Mouse (Mus musculus): Measurements from ENCODE around the gene Fam120b. TPM values are rescaled to one million over a fixed set of nuclear protein-coding genes. Genes with fewer than 3 reads are reported as not detected.

Fam120b gene
- total and polyA plus RNA-seq, 3 experiments: 17.2 to 19.5 (median 18.1) TPM

DNA sequence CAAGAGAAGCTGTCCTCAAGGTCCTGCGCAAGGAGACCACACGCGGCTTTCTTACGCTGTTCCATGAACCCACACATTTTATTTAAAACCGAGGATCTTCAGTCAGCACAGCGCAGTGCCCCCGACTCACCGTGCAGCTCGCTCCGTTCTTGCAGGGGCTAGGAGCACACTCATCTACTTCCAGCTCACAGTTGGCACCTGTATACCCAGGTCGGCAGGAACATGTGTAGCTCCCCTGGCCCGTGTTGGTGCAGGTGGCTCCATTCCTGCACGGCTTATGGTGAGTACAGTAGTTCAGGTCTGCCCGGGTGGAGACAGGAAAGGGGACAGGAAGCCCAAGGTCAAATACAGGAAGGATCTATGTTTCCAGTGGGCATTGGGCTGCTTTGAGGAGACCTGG is 25.6 kb upstream of the Fam120b start:
- Histone ChIP-seq H3K36me3 (replicated peaks in 1 of 2; ENCODE audit: control insufficient read depth in 1 of 2, insufficient read depth in 1 of 2, low read length in 1 of 2) (no peaks in the 10 kb centered on the region), H3K4me1 (ENCODE audit: control insufficient read depth in 1 of 2, insufficient read depth in 2 of 2) (peaks cover 4 to 12% of the 10 kb centered on the region in 2 experiments), H3K9me3 (replicated peaks; ENCODE audit: low read length) (no peaks in the 10 kb centered on the region), H3K9ac (ENCODE audit: insufficient read depth, low read depth) (no peak overlapping the region), H3K4me3 (replicated peaks in 1 of 3; ENCODE audit: low read depth in 2 of 3, low read length in 2 of 3, poor library complexity in 1 of 3) (no peak overlapping the region), H3K27me3 (replicated peaks) (peaks cover 45% of the 10 kb centered on the region), H3K79me2 (replicated peaks; ENCODE audit: control insufficient read depth, extremely low read depth, insufficient read depth, poor library complexity, severe bottlenecking) (no peaks in the 10 kb centered on the region), H3K4me2 (ENCODE audit: insufficient read depth, low read depth, poor library complexity, severe bottlenecking) (no peak overlapping the region), H3K27ac (ENCODE audit: insufficient read depth, low read depth) (no peak overlapping the region)
- DNase-seq (ENCODE audit: extremely low read depth): no peak
- in situ Hi-C loops (cut with MboI; ENCODE audit: low pct_ligation_motif_present, low pct_unique_long_range_greater_than_20kb, low sequenced_read_pairs) (no loop called here), dilution Hi-C loops (cut with MboI; ENCODE audit: extremely low pct_ligation_motif_present, extremely low pct_unique_long_range_greater_than_20kb, low sequenced_read_pairs) (no loop called here)
- TF ChIP-seq EP300 (IDR thresholded peaks at IDR 0.05; ENCODE audit: low read length): no peak
- no peak for TF ChIP-seq PAX5 (IDR thresholded peaks at IDR 0.05; ENCODE audit: low read length)
- no peak for TF ChIP-seq ELF1 (IDR thresholded peaks at IDR 0.05; ENCODE audit: low read depth, low read length)
- no peak for TF ChIP-seq MAZ (IDR thresholded peaks at IDR 0.05; ENCODE audit: low read depth, low read length)
- TF ChIP-seq MAX (IDR thresholded peaks at IDR 0.05; ENCODE audit: low read length): no peak
- no peak for TF ChIP-seq USF2 (conservative IDR thresholded peaks at IDR 0.05; ENCODE audit: low read depth, low read length)
- no peak for TF ChIP-seq SIN3A (IDR thresholded peaks at IDR 0.05; ENCODE audit: low read length)
- TF ChIP-seq POLR2A (IDR thresholded peaks at IDR 0.05; ENCODE audit: low read depth, low read length): no peak
- no peak for TF ChIP-seq MAFK (IDR thresholded peaks at IDR 0.05; ENCODE audit: insufficient replicate concordance, low read length)
- no peak for TF ChIP-seq NRF1 (IDR thresholded peaks at IDR 0.05; ENCODE audit: low read depth, low read length)
- TF ChIP-seq MEF2A (IDR thresholded peaks at IDR 0.05; ENCODE audit: borderline replicate concordance, low read depth, low read length): no peak
- TF ChIP-seq TCF12 (IDR thresholded peaks at IDR 0.05; ENCODE audit: low read depth, low read length): no peak
- no peak for TF ChIP-seq E2F4 (IDR thresholded peaks at IDR 0.05; ENCODE audit: insufficient replicate concordance, low read depth, low read length)
- no peak for TF ChIP-seq ZNF384 (IDR thresholded peaks at IDR 0.05; ENCODE audit: low read depth, low read length)

GRCm38 (mm10) chr17:15371967-15372835 is 23.8 kb upstream of the Fam120b start:
- Histone ChIP-seq H3K27me3 (replicated peaks) (peaks cover 59% of the 10 kb centered on the region), H3K9me3 (replicated peaks; ENCODE audit: low read length) (no peaks in the 10 kb centered on the region)
- dilution Hi-C loops (cut with MboI; ENCODE audit: extremely low pct_ligation_motif_present, extremely low pct_unique_long_range_greater_than_20kb, low sequenced_read_pairs): no loop called here

More at GRCm38 (mm10) chr17:15371967-15372835, 23.8 kb upstream of the Fam120b start:
- H3K79me2 ChIP-seq (replicated peaks; ENCODE audit: control insufficient read depth, extremely low read depth, insufficient read depth, poor library complexity, severe bottlenecking): no peaks in the 10 kb centered on the region
- TF ChIP-seq JUND (conservative IDR thresholded peaks at IDR 0.05; ENCODE audit: low read depth, low read length): no peak
- no peaks in the 10 kb centered on the region for H3K36me3 ChIP-seq (replicated peaks in 1 of 2; ENCODE audit: control insufficient read depth in 1 of 2, insufficient read depth in 1 of 2, low read length in 1 of 2)
- H3K4me3 ChIP-seq (replicated peaks in 1 of 3; ENCODE audit: low read depth in 2 of 3, low read length in 2 of 3, poor library complexity in 1 of 3): no peak overlapping the region
- in situ Hi-C loops (cut with MboI; ENCODE audit: low pct_ligation_motif_present, low pct_unique_long_range_greater_than_20kb, low sequenced_read_pairs): no loop called here
- no peak overlapping the region for H3K27ac ChIP-seq (ENCODE audit: insufficient read depth, low read depth)
- H3K9ac ChIP-seq (ENCODE audit: insufficient read depth, low read depth): no peak overlapping the region
- H3K4me2 ChIP-seq (ENCODE audit: insufficient read depth, low read depth, poor library complexity, severe bottlenecking): no peak overlapping the region
- peaks cover 7 to 21% of the 10 kb centered on the region in 2 experiments for H3K4me1 ChIP-seq (ENCODE audit: control insufficient read depth in 1 of 2, insufficient read depth in 2 of 2)
- no peak for DNase-seq (ENCODE audit: extremely low read depth)
